Mouse (Mus musculus): ENCODE data around the gene Gm15093.
"Not testable (repeated sequence)": the region's sequence is repeated elsewhere in the genome, so short reads cannot be mapped to it uniquely, and the experiment has no call there.

Gm15093 gene

DNA sequence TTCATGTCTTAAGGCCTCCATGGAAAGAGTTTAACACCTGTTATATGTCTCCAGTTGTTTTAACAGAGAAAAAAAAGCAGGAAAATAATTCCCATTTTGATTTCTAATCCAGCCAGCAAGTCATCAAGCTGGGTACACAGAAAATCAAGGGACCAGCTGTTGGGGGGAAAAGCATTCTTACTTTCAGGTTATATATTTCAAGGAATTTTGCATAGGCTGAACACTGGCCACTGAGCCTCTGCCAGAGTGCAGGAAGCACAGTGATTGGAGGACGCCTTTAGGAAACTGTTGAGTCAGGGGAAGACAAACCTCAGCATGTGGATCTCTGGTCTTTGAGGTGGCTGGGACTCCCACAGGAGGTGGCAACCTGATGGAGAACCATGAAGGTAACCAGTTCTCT, at the start of gene Gm15093:
Gene Gm15093, plus strand, starts transcription at position 301 of the 400 bp plus-strand sequence.
- not testable (repeated sequence) for DNase-seq

Data from cerebellum, postnatal 14 days (tissue).